Mouse (Mus musculus) hindlimb bud, embryonic 11.5 days (tissue): ENCODE data around the gene Id3.
"Not testable (repeated sequence)": the region's sequence is repeated elsewhere in the genome, so short reads cannot be mapped to it uniquely, and the experiment has no call there.

ENCODE experiments used
- DNase-seq: peaks from one replicate; pipeline ENCODE4 v3.0.0-alpha.2; 2012; ENCODE audit warnings: low read depth, low spot score; ENCODE audit errors: extremely low spot score

Id3 gene

DNA sequence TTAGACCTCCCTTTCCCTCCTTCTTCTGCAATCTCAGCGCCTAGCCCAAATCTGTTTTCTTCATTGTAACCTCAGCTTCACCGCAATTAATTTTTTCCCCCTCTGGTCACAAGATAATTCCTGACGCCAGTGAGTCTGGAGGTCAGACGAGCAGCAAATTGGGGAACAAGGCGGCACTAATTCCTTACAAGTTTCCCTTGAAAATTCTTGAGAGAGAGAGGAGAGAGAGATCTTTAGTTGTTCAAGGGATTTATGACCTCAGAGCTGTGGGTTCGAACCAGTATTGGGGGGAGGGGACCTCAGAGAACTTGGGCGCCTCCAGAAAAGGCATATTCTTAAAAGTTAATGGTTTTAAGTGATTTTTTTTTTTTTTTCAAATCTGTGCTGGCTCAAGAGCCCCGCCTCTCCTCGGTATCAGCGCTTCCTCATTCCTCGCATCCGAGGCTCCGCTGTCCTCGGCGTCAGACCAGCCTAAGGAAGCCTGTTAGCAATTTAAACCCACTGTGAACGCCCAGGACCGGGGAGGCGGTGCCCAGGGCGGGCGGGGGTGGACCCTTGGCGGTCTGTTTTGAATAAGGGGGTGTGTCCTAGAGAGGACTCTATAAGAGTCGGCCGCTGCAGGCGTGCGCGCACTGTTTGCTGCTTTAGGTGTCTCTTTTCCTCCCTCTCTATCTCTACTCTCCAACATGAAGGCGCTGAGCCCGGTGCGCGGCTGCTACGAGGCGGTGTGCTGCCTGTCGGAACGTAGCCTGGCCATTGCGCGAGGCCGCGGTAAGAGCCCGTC is at the start of gene Id3:
TSS of gene Id3 (plus strand) at position 305 of the 784 bp plus-strand sequence.
- no peak for DNase-seq

DNA sequence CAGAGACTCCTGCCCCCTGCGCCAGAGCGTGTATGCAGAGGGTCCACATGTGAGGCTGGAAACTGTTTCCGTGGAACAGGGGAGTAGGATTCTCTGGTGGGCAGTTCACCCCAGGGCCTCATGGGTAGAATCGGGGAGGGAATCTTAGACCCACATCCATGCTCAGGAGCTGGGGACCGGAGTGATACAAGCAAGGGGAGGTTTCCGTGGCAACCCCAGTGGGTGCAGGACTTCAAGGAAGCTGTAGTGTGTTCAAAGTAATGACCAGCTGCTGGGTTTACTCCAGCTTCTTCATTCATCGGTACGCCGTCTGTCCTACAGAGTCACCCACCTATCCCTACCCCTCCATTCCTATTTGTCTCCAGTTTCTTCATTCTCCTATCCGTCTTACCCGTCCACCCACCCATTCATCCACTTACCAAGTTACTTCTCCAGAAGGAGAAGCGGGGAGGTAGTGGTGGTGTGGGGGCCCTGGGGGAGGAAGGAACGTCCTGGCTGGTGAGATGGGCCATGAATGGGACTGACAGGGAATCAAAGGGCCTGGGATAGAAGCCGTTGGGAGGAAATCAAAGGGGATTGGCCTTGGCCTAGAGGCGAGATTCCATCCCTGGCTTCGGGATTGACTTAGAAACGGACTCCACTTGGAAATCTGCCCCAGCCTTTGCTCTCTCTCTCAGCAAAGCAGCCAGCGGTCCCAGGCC is 48.6 kb upstream of the Id3 start:
- no peak for DNase-seq

- no peak for DNase-seq
Measured at GRCm38 (mm10) chr4:136095490-136096105, 47.7 kb upstream of the Id3 start.

- no peak for DNase-seq
Measured at GRCm38 (mm10) chr4:136096446-136097113, 46.7 kb upstream of the Id3 start.

DNA sequence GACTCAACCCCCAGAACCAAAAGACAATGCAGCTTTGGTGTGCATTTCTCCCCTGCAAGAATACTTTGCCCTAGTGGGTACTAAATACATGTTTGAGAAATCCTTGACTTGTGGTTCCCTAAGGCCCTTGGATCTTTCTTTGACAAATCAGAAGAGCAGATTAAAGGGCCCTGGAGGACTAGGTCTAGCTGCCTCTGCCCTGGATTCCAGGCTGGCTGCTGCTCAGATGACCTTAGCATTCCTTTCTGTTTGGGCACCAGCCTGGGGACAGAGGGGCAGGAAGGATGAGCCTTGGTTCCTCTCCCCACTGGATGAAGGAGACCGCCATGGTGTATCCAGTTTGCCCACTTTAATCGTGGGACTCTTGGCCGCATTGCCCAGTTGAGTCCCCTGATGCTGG is 44.9 kb upstream of the Id3 start:
- no peak for DNase-seq

GRCm38 (mm10) chr4:136100396-136101070 is 42.8 kb upstream of the Id3 start:
- DNase-seq: no peak

- not testable (repeated sequence) for DNase-seq
Measured at GRCm38 (mm10) chr4:136101753-136102152, 41.5 kb upstream of the Id3 start.

DNA sequence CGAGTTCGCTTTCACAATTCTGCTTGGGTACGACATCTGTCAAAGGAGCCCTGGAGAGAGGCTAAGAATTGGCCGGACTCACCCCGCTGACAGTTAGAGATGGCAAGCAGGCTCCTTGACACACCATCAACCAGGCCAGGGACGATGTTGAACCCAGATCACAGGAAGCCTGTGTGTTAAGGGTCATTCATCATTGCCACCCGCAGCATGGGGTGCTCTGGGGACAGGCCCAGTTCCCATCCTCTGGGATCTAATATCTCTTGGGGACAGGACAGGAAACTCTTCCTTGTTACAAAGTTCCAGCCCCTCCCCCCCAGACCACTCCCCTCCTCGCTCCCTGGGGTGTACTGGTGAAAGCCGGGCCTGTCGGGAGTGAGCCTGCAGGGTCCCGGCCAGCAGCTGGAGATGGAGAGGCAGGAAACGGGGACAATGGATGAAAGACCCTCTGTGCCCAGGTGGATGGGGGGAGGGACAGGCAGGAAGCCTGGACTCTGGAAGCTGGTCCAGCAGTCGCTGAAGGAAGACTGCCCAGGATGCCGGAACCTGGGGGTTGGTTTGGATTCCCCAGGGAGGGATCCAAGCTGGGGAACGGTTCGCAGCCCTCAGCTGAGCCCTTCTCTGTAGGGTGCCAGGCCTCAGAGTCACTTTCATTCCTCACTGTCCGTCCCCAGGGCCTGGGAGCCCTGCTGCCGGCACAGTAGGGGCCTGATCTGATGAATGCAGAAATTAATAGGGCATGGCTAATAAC is 38.5 kb upstream of the Id3 start:
- no peak for DNase-seq

- DNase-seq: no peak
Measured at GRCm38 (mm10) chr4:136106880-136107301, 36.4 kb upstream of the Id3 start.

GRCm38 (mm10) chr4:136109153-136109552 is 34.1 kb upstream of the Id3 start:
- no peak for DNase-seq

- DNase-seq: no peak
Measured at GRCm38 (mm10) chr4:136109941-136110900, 33.1 kb upstream of the Id3 start.

- no peak for DNase-seq
Measured at GRCm38 (mm10) chr4:136112344-136112743, 31.0 kb upstream of the Id3 start.

DNA sequence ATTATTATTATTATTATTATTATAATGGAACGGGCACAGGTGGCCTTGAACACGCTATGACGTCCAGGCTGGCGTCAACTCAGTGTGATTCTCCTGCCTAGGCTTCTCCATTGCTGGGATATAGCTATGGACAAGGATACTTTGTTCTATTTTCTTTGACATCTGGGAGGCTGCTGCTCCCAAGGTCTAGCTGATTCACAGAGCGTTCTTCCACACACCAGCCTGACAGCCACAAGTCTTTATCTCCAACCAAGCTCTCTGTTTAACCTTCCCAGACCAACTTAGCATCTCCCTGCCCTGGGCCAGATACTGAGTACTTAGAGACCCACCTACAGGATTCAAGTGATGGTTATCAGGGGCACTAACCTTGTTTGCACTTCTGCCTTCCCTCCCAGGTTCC is 28.6 kb upstream of the Id3 start:
- no peak for DNase-seq

- no peak for DNase-seq
Measured at GRCm38 (mm10) chr4:136117022-136117421, 26.3 kb upstream of the Id3 start.

DNA sequence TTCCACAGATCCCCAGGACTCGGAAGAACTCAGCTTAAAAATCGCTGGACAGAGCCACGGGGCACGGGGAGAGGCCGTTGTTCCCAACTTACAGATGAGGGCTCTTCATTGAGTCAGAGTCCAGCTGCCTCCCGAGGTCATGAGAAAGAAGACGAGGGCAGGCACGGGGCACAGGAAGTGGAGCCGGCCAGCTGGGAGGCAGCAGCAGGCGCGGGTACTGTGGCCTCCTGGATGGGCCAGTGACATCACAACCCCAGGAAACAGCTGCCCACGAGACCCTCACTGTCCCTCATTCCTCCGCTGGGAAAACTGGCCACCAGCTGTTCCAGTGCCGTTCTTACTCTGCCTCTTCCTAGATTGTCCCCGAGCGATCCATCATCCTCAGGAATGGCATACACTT is 23.3 kb upstream of the Id3 start:
- DNase-seq: no peak

DNA sequence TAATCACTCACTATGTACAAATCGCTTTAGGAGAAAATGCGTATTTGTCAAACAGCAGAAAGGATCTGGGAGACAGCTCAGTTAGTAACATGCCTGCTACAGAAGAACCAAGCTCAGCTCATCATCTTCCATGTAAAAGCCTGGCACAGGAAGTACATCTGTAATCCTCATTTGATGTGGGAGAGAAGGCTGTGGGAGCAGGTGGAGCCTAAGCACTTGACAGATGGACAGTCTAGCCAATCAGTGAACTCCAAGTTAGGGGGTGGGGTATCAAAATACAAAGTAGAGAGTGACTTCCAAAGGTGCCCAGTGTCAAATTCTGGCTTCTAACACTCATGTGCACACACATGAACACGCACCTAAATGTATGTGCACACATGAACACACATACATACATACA is 22.1 kb upstream of the Id3 start:
- DNase-seq: no peak

DNA sequence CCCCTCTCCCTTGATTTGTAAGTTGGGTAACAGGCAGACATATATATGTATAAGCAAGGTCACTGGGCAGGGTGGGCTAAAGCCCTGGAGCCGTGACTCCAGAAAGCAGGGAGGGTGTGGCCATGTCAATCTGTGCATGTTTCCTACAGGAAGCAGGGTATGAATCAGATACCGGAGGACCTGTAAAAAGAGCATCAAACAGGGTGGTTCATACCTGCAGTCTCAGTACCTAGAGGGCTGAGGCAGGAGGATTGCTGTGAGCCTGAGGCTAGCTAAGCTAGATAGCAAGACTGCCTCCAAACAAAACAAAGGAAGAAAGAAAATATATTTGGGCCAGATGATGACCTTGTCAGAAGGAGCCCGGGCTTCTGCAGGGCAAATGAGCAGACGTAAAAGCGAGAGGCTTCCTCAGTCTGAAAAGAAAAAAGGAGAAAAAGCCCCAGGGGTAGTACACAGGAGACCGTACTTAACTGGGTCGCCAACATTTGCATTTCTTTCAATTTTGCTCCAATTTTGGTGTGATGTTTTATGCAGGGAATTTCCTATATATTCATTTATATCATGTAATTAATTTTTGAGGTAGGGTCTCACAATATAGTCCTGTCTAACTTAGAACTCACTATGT is 21.3 kb upstream of the Id3 start:
- DNase-seq: no peak

DNA sequence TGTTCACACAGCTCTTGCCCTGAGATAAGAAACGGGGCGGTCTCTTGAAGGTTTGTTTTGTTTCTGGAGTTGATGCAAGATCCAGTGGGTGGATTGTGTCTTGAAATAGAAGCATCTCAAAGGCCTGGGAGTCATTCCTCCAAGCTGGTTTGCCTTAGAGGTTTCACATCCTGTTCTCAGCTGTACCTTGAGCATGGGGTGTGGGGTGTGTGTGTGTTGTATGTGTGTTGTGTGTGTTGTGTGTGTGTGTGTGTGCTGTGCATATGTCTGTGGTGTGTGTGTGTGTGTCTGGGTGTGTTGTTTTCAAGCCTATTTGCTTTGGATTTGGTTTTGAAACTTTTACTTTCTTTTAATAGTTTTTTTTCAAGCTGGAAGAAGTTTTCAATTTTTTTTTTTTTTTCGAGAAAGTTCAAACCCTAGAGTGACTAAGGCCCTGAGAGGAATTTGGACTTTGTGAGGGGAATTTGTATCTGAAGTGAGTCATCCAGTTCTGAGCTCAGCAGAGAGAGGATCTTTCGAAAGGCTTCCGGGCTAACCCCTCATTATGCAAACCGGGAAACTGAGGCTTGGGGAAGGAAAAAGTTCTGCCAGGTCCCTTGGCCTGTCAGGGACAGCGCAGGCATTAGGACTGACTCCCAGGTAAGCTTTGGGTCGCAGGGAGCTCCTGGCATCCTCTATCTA is 20.0 kb upstream of the Id3 start:
- no peak for DNase-seq
